Mouse (Mus musculus): ENCODE results near the gene Megf8.

DNA sequence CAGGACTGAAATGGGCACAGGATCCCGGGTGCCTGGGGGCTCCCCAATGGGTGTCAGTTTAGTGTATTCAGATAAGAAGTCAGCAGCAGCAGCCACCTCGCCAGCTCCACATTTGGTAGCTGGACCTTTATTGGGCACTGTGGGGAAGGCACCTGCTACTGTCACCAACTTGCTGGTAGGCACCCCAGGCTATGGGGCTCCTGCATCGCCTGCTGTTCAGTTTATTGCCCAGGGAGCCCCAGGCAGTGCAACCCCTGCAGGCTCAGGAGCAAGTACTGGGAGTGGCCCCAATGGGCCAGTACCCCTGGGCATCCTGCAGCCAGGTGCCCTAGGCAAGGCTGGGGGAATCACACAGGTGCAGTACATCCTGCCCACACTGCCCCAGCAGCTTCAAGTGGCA lies 28.2 kb upstream of the Megf8 start:
- TF ChIP-seq POLR2A (IDR thresholded peaks at IDR 0.05; ENCODE audit: low read depth, low read length) (no peak), CTCF (IDR thresholded peaks at IDR 0.05; ENCODE audit: extremely low read depth, insufficient read length, insufficient replicate concordance, low read depth, low read length) (no peak)

Measured in small intestine, adult 2 months (tissue).